Mouse (Mus musculus) granulocyte monocyte progenitor cell, adult 5-6 weeks (primary cell): Measurements from ENCODE around the gene Tpcn2. TPM values are rescaled to one million over a fixed set of nuclear protein-coding genes. Genes with fewer than 3 reads are reported as not detected.

ENCODE experiments used
- ATAC-seq: replicated peaks from 2 replicates; pipeline ENCODE4 v1.8.0; 2016; ENCODE audit warnings: mild to moderate bottlenecking, moderate TSS enrichment, inconsistent platforms; ENCODE audit not compliant: poor library complexity, severe bottlenecking
- total RNA-seq, 2 experiments: library from RNA; stranded (forward) in 1 of 2; stranded (reverse) in 1 of 2; fragments of 200-712, 200-1000 nt in 1 of 2; fragments of >200 nt in 1 of 2; fragmentation: Nextera tagmentation in 1 of 2; gene quantifications; 2 replicates each; pipeline ENCODE4 v1.2.3; 2014 to 2017

Tpcn2 gene
- total RNA-seq, 2 experiments from 2014 or later, result 3.6 to 7.9 TPM

DNA sequence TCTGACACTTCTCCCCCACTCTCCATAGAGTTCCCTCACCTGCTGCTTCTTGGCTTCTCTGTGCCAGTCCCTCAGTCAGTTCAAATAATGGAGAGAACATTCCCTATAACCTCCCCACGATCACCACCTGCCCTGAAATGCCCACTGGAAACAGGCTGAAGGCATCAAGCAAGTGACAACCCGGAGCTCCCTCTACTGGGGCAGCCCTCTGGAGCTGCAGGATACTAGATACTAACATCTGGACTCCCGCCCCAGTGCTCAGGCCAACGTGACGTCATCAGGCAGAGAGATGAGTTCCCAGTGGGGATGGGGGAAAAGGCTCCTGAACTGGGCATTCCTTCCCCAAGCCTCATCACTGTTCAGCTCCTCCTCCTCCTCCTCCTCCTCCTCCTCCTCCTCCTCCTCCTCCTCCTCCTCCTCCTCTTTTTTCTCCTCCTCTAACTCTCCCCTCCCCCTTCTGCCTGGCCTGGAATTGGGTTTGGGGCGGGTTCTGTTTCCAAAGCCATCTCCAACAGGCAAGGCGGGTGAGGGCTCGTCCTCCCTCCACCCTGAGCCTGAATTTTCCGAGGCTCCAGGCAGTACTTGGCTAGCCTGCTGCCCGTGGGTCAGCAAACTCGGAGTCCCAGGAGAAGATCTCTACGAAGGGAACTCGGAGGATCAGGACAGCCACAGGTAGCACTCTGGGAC is 16.7 kb upstream of the Tpcn2 start, which contains the start of gene Mrgprf:
Mrgprf (plus strand) TSS at position 508 of the 687 bp plus-strand sequence.
- ATAC-seq, result no peak

DNA sequence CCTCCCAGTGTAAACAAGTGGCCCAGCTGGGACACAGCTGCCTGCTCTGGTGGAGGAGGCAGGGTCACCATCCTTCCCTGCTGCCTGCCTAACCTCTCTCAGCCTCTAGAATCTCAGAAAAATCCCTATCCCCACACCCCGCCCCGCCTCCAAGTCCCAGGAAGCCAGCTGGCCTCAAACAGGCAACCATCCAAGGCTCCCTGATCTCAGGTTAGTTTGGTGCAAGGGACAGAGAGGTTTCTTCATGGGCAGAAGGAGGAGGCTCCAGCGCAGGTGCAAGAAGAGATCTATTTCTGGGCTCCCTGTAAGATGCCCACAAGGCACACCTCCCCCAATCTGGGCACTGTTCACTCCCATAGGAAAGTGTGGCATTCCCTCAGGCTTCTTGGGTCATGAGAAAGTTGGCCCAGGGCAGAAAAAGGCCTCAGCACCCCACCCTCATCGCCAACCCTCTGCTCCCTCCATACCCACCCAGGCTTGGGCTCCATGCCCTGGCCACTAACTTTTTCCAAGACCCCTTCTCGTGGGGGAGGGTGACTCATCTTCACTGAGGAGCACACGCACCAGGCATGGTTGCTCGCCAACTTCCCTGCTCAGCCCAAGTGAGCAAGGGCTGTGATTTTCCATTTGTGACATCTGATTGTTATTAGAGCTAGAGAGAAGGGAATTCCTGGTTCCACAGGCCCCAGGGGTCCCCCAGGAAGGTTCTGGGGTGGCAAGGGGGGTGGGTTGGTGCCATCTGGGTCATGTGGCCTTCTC is 15.9 kb upstream of the Tpcn2 start:
- ATAC-seq, result no peak

DNA sequence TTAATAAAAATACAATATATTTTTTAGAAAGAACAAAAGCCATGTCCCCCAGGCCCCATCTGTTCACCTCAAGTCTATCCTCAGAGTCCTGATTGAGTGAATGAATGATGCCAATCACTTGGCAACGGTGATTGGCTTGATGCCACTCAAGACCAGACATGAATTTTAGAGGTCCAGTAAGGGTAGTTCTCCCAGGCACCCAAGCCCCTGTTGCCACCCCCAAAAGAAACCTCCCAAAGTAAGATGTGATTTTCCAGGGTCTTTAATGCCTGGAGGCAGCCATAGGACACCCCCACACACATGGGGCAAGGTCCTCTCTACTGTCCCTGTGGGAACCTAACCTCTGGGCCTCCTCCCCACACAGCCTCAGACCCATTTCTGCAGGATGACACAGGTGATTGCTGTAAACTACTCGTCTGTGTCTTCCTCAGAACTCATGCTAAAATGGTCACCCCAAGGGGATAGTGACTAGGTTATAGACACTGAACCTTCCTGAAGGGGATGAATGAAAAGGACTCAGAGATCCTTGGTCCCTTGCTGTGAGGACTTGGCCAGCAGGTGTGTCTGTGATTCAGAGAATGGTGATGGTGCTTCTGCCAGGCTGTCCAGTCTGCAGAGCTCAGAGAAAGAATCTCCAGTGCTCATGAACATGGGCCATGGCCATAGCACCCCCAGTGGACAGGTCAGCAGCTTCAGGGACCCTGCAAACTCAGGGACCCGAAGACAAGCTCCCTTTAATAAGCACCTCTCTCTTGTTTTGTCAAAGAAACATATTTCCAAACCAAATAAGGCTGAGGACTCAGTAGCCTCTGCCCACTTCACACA is 15.1 kb upstream of the Tpcn2 start:
- no peak for ATAC-seq

DNA sequence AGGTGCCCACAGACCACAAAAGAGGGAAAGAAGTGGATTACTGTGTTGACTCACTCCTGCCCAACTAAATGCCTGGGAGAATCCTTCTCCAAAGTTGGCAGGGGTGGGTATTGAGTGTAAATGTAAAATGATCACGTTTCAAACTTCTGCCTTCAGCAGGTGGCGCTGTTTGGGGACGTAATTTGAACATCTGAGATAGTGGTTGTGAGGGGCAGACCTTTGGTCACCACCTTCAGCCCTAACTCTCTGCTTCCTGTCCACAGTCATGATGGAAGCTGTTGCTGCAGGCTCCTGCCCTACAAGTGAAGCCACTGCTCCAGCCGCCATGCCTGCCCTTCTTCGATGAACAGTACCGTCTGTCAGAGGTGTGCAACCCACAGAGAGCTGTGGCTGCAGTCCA is 10.0 kb upstream of the Tpcn2 start:
- no peak for ATAC-seq

DNA sequence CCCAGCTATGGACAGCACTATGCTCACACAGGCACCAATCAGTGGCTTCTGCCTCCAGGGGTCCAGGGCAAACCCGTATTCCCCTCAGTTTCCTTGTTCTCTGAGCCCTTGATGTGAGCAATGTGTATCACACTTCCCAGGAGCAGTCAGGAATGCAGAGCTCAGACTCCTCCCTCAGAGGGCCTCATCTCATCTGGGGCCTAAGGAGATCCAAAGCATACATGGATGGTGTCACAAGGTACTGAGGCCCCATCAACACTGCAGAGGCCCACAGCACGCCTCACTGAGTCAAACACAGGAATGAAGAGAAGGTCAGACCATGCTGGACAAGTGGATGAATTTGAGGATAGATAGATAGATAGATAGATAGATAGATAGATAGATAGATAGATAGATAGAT is 8.9 kb upstream of the Tpcn2 start:
- no peak for ATAC-seq

DNA sequence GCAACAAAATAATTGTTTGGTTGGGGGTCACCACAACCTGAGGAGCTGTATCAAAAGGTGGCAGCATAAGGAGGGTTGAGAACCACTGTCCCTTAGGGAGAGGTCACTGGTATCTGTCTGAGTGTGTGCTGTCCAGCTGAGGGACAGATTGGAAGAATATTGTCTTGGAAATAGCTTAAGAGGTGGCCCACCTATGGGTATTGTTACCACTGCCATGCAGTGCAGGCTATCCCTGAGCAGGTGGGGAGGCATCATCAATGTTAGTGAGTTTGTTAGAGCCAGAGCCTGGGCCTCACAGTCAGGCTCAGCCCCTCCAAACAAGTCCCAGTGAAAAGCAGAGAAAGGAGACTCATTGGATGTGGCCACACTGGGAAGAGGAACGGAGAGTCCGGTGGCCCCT is 8.0 kb upstream of the Tpcn2 start:
- no peak for ATAC-seq

DNA sequence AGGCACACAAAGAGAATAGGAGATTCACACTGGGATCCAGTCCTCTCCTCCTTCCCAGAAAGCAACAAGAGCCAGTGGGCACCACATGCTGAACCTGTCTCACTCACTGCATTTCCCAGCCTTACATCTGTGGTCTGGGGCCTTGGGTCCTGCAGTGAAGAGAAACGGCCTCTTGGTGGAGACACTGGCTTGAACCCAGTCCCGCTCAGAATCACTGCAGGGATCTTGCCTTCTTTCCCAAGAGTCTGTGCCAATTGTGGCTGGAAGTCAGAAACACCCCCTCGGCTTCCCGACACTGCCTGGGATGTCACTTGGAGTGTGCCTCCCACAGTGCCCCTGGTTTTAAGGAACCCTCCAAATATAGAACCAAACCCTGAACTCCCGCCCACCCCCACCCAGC is 5.5 kb upstream of the Tpcn2 start:
- peak; percentile 38; the same call in 1 of the 2 replicates for ATAC-seq

DNA sequence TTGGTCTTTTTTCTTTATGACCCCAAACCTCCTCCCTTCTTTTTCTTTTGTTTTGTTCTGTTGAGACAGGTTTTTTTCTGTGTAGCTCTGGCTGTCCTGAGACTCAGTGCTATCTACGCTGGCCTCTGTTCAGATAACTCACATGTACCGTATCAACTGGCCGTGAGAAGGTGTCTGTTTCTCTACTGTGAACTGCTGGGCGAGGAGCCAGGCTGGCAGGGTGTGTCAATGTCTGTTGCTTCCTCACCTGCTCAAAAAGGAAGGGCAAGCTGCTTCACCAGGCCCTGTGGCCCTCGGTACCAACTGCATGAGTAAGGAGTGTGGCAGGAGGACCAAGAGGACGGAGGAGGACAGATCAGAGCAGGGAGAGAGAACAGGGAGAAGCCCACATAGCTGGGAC is 3.6 kb upstream of the Tpcn2 start:
- ATAC-seq, result no peak

DNA sequence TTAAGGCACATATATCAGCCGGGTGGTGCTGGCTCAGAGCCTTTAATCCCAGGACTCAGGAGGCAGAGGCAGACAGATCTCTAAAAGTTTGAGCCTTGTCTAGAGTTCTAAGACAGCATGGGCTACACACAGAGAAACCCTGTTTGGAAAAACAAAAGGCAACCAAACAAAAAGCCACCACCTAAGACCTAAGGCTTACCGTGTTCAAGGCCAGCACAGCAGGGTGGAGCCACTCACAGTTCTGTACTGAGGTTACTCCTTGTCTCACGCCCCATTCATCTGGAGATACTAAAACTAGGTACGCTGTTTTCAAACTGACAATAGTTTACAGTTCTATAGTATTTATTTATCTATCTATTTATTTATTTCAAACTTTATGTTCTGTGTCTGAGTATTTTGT is 1.7 kb upstream of the Tpcn2 start:
- no peak for ATAC-seq

DNA sequence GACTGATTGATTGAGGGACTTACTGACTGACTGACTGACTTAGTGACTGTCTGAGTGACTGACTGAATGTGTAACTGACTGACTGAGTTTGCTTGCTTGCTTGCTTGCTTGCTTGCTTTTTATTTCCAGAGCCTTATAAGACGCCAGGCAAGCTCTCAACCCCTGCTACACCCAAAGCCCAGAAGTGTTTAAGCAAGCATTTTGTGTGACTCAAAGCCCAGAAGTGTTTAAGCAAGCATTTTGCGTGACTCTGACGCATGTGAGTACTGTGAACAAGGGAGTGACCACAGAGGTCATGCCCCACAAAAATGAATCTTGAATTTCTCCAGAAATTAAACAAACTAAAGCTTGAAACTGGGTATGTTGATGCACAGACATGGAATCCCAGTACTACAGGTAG is 482 bp upstream of the Tpcn2 start:
- ATAC-seq, result no peak

DNA sequence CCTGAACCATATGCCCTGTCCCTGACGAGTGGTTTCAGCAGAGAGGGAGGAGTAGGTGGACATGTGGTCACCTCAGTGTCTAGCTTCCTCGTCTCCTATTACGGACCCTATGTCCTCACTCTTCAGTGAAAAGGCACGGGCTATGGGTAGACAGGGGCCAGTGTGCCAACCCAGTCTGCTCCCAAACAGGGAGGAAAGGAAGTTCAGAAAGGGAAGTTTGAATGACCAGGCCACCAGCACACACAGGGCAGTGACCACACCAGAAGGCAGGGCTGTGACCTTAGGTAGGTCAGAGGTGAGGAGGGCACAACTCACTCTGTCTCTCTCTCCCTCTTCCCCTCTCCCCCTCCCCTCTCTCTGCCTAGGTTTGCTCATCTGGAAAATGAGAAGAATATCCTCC is 770 bp downstream of the Tpcn2 start:
- ATAC-seq, result peak; percentile 60

DNA sequence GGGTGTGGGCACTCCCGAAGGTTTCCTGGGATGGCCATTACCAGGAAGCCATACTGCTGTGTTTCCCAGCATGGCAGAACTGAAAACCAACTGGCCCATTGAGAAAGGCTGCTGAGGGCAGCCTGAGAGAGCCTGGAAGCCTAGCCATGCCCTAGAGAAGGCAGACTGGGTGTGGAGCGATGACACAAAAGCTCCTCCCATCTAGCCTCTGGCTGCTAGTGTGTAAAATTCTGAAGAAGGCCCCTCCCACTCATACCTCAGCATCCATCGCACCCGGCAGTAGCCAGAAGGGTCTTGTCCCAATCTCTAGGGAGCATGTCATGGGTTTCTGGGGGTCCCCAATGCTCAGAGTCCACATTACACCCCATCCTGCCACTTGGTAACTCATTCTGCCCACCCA is 2.4 kb downstream of the Tpcn2 start:
- ATAC-seq, result no peak

DNA sequence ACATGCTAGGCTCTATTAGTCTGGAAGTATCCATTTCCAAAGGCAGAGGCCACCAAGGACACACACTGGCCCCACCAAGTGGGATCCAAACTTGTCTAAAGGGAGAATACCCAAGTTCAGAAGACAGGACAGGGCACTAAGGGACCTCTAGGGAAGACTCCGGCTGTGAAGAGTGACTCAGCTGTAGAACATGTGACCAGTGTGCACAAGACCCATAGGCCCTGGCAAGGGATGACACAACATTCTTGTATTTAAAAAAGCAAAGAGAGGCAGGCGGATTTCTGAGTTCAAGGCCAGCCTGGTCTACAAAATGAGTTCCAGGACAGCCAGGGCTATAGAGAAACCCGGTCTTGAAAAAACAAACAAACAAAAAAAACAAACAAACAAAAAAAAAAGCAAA is 8.3 kb downstream of the Tpcn2 start:
- no peak for ATAC-seq

DNA sequence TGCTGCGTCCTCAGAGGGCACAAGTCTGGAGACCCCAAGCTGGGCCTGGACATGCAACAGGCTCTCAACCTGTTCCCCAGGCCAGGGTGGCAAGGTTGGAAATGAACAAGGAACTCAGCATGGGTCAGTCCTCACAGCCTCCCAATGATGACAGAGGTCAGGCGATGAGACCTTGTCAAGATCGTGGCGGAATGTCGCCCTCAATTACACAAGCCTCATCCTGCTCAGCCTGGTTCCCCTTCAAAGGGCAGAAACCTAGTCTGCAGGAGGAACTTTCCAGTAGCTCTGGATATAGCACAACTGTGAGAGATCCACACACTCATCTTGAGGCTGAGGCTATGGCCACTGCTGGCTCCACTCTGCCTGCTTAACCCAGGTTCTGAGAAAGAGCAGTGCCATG is 12.9 kb downstream of the Tpcn2 start:
- peak; percentile 46; the same call in 1 of the 2 replicates for ATAC-seq

DNA sequence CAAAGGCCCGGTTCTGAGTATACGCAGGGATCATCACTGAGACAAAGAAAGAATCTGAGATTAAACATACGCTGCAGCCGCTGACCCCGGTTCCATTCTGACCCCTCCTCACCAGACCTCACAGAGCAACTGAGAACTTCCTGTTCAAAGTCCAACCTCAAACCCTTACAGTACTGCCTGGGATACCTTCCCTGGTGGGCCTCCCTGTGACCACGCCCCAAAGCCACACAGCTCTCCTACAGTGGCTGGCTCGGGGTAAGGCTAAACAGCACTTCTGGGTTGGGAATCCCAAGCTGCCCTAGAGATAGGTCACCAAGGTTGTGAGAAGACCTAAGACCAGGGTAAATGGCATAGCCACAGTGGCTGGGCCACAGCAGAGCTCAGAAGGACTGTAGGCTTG is 14.9 kb downstream of the Tpcn2 start:
- no peak for ATAC-seq

DNA sequence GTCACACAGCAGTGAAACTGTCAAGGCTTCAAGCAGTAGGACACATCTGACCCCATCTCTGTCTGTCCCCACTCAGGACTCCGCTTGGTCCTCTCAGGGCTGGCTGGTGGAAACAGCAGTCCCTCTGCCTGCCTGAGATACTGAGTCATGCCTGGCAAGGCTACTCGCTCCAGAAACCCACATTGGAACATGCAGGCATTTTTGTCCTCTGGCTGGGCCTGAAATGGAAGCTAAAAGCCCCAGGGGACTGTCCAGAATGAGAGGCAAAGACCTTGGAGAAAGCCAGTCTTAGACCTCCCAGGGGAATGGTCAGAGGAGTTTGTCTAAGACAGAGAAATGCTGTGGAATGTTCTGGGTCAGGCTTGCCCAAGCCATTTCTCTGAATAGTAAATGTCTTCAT is 17.8 kb downstream of the Tpcn2 start:
- ATAC-seq, result no peak

DNA sequence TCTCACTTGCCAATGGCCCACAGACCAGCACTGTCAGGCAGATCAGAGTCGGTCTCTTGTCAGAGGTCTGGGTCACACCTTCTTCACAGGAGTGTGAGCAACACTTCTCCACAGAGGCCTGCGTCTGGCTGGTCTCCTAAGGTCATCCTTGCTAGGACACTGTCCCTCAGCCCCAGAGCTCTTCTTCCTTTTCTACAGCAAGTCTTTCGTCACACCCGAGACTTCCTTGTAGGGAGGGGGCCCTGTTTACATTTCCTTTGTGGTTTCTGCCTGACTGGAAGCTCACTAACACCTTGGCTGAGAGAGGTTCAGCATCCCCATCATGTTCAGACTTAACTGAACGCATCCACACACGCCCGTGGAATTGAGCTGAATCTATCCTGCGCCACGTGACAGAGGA is 19.6 kb downstream of the Tpcn2 start:
- peak; percentile 53 for ATAC-seq

DNA sequence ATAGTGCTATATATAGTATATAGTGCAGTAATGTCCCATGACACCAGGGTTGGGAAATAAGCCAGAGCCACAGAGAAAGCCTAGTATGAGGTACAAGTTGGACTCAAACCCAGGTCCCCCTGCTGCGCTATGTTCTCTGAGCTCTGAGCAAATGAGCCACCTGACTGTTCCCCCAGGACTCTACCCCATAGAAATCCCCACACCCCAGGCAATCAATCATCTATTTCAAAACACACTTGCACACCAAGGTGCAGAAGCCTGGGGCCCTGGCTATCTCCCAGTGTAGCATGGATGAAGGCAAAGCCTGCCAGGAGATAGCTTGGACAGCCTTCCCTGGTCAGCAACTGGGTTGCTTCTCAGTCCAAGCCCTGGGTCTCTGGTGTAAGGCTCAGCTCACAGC is 27.7 kb downstream of the Tpcn2 start:
- ATAC-seq, result no peak

DNA sequence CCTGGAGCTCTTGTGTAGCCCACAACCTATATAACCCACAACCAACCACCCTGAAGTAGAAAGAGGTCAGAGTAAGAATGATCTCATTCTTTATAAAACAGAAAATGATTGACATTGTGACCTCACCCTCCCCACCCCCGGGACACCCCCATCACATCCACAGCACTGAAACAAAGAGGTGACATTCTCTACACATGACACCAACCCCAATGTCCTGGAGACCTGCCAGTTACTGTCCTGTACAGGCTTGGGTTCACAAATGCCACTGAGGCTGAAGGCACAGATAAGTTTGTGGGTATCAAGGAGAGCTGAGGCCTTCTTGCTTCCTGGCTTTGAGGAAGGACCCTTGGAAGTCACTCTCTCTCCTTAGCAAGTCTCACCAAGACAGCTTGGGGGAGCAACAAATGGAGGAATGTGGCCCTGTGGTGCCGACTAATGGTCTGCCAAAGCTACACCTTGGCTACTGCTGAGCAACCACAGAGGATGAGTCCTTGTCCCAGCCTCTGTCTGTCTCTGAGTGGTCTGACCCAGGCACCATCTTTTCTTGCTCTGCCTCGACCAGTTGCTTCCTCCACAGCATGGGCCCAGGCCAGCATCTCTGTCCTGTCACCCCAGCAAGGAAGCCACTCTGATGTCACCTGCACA is 29.7 kb downstream of the Tpcn2 start:
- no peak for ATAC-seq

DNA sequence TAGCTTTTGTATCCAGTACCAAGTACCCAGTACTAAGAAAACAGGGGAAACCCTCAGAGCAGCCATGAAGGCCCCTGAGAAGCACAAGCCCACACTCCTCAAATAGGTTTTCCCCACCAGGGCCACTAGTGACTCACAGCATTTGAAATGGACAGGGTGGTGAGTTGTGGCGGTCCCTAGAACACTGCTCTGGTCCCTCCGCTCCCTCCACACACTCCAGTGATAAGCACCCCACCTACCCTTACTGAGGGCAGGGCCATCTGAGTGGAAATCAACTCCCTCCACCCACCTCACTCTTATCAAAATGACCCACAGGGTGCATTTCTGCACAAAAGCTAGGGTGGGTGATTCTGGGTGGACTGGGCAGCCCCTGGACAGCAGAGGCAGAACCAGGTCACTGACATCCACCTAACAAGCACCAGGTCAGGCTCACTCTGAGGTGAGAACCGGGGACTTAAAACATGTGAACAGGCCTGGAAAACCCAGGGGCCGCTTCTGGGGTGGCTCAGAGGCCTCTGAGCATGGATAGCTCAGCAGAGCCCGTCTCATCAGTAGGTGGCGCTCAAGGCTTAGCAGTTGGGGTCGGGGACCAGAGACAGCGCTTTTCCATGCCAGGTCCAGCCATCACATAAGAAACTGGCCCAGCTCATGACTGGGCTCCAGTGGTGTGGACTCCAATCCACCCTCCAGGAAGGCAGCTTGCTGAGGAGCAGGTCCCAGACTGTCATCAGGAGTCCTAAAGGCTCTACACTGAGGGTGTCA is 30.9 kb downstream of the Tpcn2 start:
- ATAC-seq, result peak; percentile 80
